Mouse (Mus musculus): ENCODE results near the gene Pde7b. TPM values are rescaled to one million over a fixed set of nuclear protein-coding genes. Genes with fewer than 3 reads are reported as not detected.
A peak's percentile ranks its signal among the peaks of the same experiment; 100 is the strongest.

The Pde7b gene
- total and polyA plus RNA-seq, 3 experiments: not detected

DNA sequence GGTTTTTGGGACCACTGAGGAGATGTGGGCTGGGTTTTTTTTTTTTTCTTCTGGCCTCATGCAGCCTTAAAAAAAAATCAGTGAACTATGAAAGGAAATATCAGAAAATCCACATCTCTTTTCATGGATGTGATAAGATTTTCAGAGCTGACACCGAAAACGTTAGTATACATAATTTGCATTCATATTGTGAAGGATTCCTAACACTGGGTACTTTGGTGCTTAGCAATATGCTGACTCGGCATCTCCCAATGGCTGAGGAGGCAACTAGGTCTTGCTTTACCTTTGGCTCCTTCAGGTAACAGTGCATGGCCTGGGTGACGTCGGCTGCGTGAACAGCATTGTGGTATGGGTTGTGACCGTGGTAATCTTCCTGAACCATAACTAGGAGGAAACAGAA lies 289.0 kb downstream of the Pde7b start:
- H3K9me3 ChIP-seq (replicated peaks; ENCODE audit: low read length): no peaks in the 10 kb centered on the region
- no peaks in the 10 kb centered on the region for H3K27me3 ChIP-seq (replicated peaks)
- no peak overlapping the region for H3K9ac ChIP-seq (ENCODE audit: insufficient read depth, low read depth)
- H3K4me3 ChIP-seq (replicated peaks in 1 of 3; ENCODE audit: low read depth in 2 of 3, low read length in 2 of 3, poor library complexity in 1 of 3): no peak overlapping the region
- no peaks in the 10 kb centered on the region for H3K36me3 ChIP-seq (replicated peaks in 1 of 2; ENCODE audit: control insufficient read depth in 1 of 2, insufficient read depth in 1 of 2, low read length in 1 of 2)
- H3K4me2 ChIP-seq (ENCODE audit: insufficient read depth, low read depth, poor library complexity, severe bottlenecking): no peak overlapping the region
- no peak for DNase-seq (ENCODE audit: extremely low read depth)
- H3K27ac ChIP-seq (ENCODE audit: insufficient read depth, low read depth): no peak overlapping the region
- peak; percentile 85 for TF ChIP-seq MAFK (IDR thresholded peaks at IDR 0.05; ENCODE audit: insufficient replicate concordance, low read length)
- TF ChIP-seq JUND (conservative IDR thresholded peaks at IDR 0.05; ENCODE audit: low read depth, low read length): no peak
- TF ChIP-seq POLR2A (IDR thresholded peaks at IDR 0.05; ENCODE audit: low read depth, low read length): no peak
- no peak for TF ChIP-seq MXI1 (IDR thresholded peaks at IDR 0.05; ENCODE audit: low read depth, low read length)
- no peaks in the 10 kb centered on the region for H3K79me2 ChIP-seq (replicated peaks; ENCODE audit: control insufficient read depth, extremely low read depth, insufficient read depth, poor library complexity, severe bottlenecking)
- dilution Hi-C loops (cut with MboI; ENCODE audit: extremely low pct_ligation_motif_present, extremely low pct_unique_long_range_greater_than_20kb, low sequenced_read_pairs): no loop called here
- H3K4me1 ChIP-seq (ENCODE audit: control insufficient read depth in 1 of 2, insufficient read depth in 2 of 2): peaks cover 0 to 7% of the 10 kb centered on the region in 2 experiments; a peak in 3 of 4 replicates
- in situ Hi-C loops (cut with MboI; ENCODE audit: low pct_ligation_motif_present, low pct_unique_long_range_greater_than_20kb, low sequenced_read_pairs): no loop called here

DNA sequence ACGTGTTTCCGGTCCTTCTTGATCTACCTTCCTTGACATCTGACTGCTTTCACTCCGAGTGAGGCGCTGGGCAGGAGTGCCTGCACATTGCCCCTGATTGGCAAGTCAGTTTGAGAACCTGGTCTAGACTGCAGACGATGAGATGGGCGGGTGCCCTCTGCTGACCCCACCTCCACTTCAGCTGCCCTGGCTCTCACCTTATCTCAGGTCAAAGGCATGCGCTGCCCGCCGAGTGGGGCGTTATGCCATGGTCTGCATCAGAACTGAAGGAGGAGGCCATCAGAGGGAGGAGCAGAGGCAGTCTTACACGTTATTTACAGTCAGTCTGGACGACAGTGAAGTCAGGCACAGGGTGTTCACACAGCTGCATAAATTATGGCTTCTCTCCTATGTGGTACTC lies 293.5 kb downstream of the Pde7b start:
- no peaks in the 10 kb centered on the region for H3K9me3 ChIP-seq (replicated peaks; ENCODE audit: low read length)
- H3K79me2 ChIP-seq (replicated peaks; ENCODE audit: control insufficient read depth, extremely low read depth, insufficient read depth, poor library complexity, severe bottlenecking): no peaks in the 10 kb centered on the region
- no peak for DNase-seq (ENCODE audit: extremely low read depth)
- H3K27me3 ChIP-seq (replicated peaks): no peaks in the 10 kb centered on the region
- in situ Hi-C loops (cut with MboI; ENCODE audit: low pct_ligation_motif_present, low pct_unique_long_range_greater_than_20kb, low sequenced_read_pairs): no loop called here
- H3K4me2 ChIP-seq (ENCODE audit: insufficient read depth, low read depth, poor library complexity, severe bottlenecking): no peak overlapping the region
- no peak overlapping the region for H3K27ac ChIP-seq (ENCODE audit: insufficient read depth, low read depth)
- H3K36me3 ChIP-seq (replicated peaks in 1 of 2; ENCODE audit: control insufficient read depth in 1 of 2, insufficient read depth in 1 of 2, low read length in 1 of 2): no peaks in the 10 kb centered on the region
- TF ChIP-seq JUN (IDR thresholded peaks at IDR 0.05; ENCODE audit: insufficient read depth, low read depth, low read length): no peak
- TF ChIP-seq ZNF384 (IDR thresholded peaks at IDR 0.05; ENCODE audit: low read depth, low read length): no peak
- no peak for TF ChIP-seq ETS1 (conservative IDR thresholded peaks at IDR 0.05; ENCODE audit: low read depth, low read length)
- TF ChIP-seq PAX5 (IDR thresholded peaks at IDR 0.05; ENCODE audit: low read length): no peak
- no peak for TF ChIP-seq USF2 (conservative IDR thresholded peaks at IDR 0.05; ENCODE audit: low read depth, low read length)
- TF ChIP-seq POLR2AphosphoS2 (IDR thresholded peaks at IDR 0.05; ENCODE audit: low read depth, low read length): no peak
- no peak for TF ChIP-seq CHD2 (IDR thresholded peaks at IDR 0.05; ENCODE audit: low read length)
- TF ChIP-seq KAT2A (IDR thresholded peaks at IDR 0.05; ENCODE audit: insufficient replicate concordance, low read length): no peak
- TF ChIP-seq IRF4 (IDR thresholded peaks at IDR 0.05; ENCODE audit: low read depth, low read length): no peak
- no peak for TF ChIP-seq HCFC1 (IDR thresholded peaks at IDR 0.05; ENCODE audit: low read depth, low read length)
- TF ChIP-seq ZMIZ1 (IDR thresholded peaks at IDR 0.05; ENCODE audit: low read depth, low read length): no peak
- no peak for TF ChIP-seq UBTF (IDR thresholded peaks at IDR 0.05; ENCODE audit: low read depth, low read length)
- no peak for TF ChIP-seq NELFE (IDR thresholded peaks at IDR 0.05; ENCODE audit: low read depth, low read length)
- no peak for TF ChIP-seq MXI1 (IDR thresholded peaks at IDR 0.05; ENCODE audit: low read depth, low read length)
- TF ChIP-seq SMC3 (IDR thresholded peaks at IDR 0.05; ENCODE audit: low read depth, low read length): no peak
- no peak for TF ChIP-seq MYC (IDR thresholded peaks at IDR 0.05; ENCODE audit: low read depth, low read length)
- TF ChIP-seq BHLHE40 (IDR thresholded peaks at IDR 0.05; ENCODE audit: low read depth, low read length): no peak
- H3K4me3 ChIP-seq (replicated peaks in 1 of 3; ENCODE audit: low read depth in 2 of 3, low read length in 2 of 3, poor library complexity in 1 of 3): no peak overlapping the region
- dilution Hi-C loops (cut with MboI; ENCODE audit: extremely low pct_ligation_motif_present, extremely low pct_unique_long_range_greater_than_20kb, low sequenced_read_pairs): no loop called here
- peaks cover 0 to 4% of the 10 kb centered on the region in 2 experiments; a peak in 1 of 4 replicates for H3K4me1 ChIP-seq (ENCODE audit: control insufficient read depth in 1 of 2, insufficient read depth in 2 of 2)
- no peak overlapping the region for H3K9ac ChIP-seq (ENCODE audit: insufficient read depth, low read depth)

All from CH12.LX (cell line).